Mouse (Mus musculus) ES-Bruce4 (cell line): ENCODE data around the gene Aars2. TPM values are rescaled to one million over a fixed set of nuclear protein-coding genes. Genes with fewer than 3 reads are reported as not detected.
A peak's percentile ranks its signal among the peaks of the same experiment; 100 is the strongest.

Source experiments
- H3K27ac ChIP-seq: 2 replicates; pipeline ENCODE4 v1.5.1; 2012; ENCODE audit warnings: low read length, inconsistent platforms; ENCODE audit not compliant: insufficient read depth
- H3K27me3 ChIP-seq: 2 replicates; pipeline ENCODE4 v1.6.1; 2012; ENCODE audit warnings: mild to moderate bottlenecking, low read length, inconsistent platforms; ENCODE audit not compliant: control insufficient read depth, poor library complexity, insufficient read depth, severe bottlenecking
- H3K36me3 ChIP-seq: 2 replicates; pipeline ENCODE4 v1.6.1; 2012; ENCODE audit warnings: inconsistent platforms, mild to moderate bottlenecking, low read length, moderate library complexity; ENCODE audit not compliant: control insufficient read depth, poor library complexity, insufficient read depth, severe bottlenecking
- H3K4me1 ChIP-seq: one replicate; pipeline ENCODE4 v1.8.1; 2011; ENCODE audit warnings: low read length; ENCODE audit not compliant: control insufficient read depth, insufficient read depth
- H3K4me3 ChIP-seq: 2 replicates; pipeline ENCODE4 v1.5.1; 2011; ENCODE audit warnings: low read depth, mild to moderate bottlenecking, low read length
- H3K9ac ChIP-seq: 2 replicates; pipeline ENCODE4 v1.6.1; 2012; ENCODE audit warnings: low read depth, mild to moderate bottlenecking, inconsistent platforms; ENCODE audit not compliant: poor library complexity, severe bottlenecking
- H3K9me3 ChIP-seq: replicated peaks from 2 replicates; pipeline ENCODE4 v1.6.1; 2012; ENCODE audit warnings: mild to moderate bottlenecking, low read length, inconsistent platforms; ENCODE audit not compliant: control insufficient read depth, poor library complexity, insufficient read depth, severe bottlenecking
- CTCF ChIP-seq: IDR thresholded peaks from one replicate; pipeline ENCODE4 v1.8.1; 2011; ENCODE audit warnings: low read depth, low read length
- EP300 ChIP-seq: IDR thresholded peaks from 2 replicates; pipeline ENCODE4 v1.6.1; 2011; ENCODE audit warnings: low read depth, low read length; ENCODE audit not compliant: insufficient read depth
- POLR2A ChIP-seq: IDR thresholded peaks from one replicate; pipeline ENCODE4 v1.8.1; 2011; ENCODE audit warnings: low read length; ENCODE audit not compliant: insufficient read depth
- polyA plus RNA-seq: library from polyadenylated mRNA; stranded (reverse); fragments of >200 nt; gene quantifications from 2 replicates; pipeline ENCODE4 v1.2.4, GENCODE M21; 2011; ENCODE audit warnings: low read depth; ENCODE audit not compliant: missing spikeins, insufficient read depth, insufficient read length

The Aars2 gene
- polyA plus RNA-seq, 1 experiment = 18.1 TPM

- H3K27me3 ChIP-seq = no peaks in the 10 kb centered on the region
- peak overlapping the region; percentile 78 for H3K9ac ChIP-seq
- no peak for TF ChIP-seq CTCF
- no peak for TF ChIP-seq POLR2A
- no peak for TF ChIP-seq EP300
- no peaks in the 10 kb centered on the region for H3K4me1 ChIP-seq
- H3K36me3 ChIP-seq = no peaks in the 10 kb centered on the region
- peak overlapping the region; percentile 79 for H3K4me3 ChIP-seq
- no peaks in the 10 kb centered on the region for H3K9me3 ChIP-seq
- no peak overlapping the region for H3K27ac ChIP-seq
Measured at GRCm38 (mm10) chr17:45556107-45556489, 49.5 kb downstream of the Aars2 start.

GRCm38 (mm10) chr17:45556514-45557245 is 50.0 kb downstream of the Aars2 start:
- no peak for TF ChIP-seq POLR2A
- no peak for TF ChIP-seq CTCF
- TF ChIP-seq EP300 = no peak
- Histone ChIP-seq H3K4me1 (no peaks in the 10 kb centered on the region), H3K27me3 (no peaks in the 10 kb centered on the region), H3K9ac (no peak overlapping the region), H3K9me3 (no peaks in the 10 kb centered on the region), H3K4me3 (peak overlapping the region; percentile 79; the same call in 1 of the 2 replicates), H3K36me3 (no peaks in the 10 kb centered on the region), H3K27ac (no peak overlapping the region)

- no peaks in the 10 kb centered on the region for H3K36me3 ChIP-seq
- no peaks in the 10 kb centered on the region for H3K27me3 ChIP-seq
- no peak overlapping the region for H3K27ac ChIP-seq
- no peaks in the 10 kb centered on the region for H3K9me3 ChIP-seq
- H3K4me1 ChIP-seq = no peaks in the 10 kb centered on the region
- TF ChIP-seq POLR2A (no peak), CTCF (no peak), EP300 (no peak)
- no peak overlapping the region for H3K4me3 ChIP-seq
- H3K9ac ChIP-seq = no peak overlapping the region
Measured at GRCm38 (mm10) chr17:45557246-45557824, 50.7 kb downstream of the Aars2 start.

- Histone ChIP-seq H3K27ac (no peak overlapping the region), H3K9me3 (no peaks in the 10 kb centered on the region), H3K36me3 (no peaks in the 10 kb centered on the region), H3K27me3 (no peaks in the 10 kb centered on the region), H3K9ac (no peak overlapping the region), H3K4me3 (no peak overlapping the region), H3K4me1 (no peaks in the 10 kb centered on the region)
- no peak for TF ChIP-seq EP300
- TF ChIP-seq POLR2A = no peak
- TF ChIP-seq CTCF = no peak
Measured at GRCm38 (mm10) chr17:45557998-45558862, 51.6 kb downstream of the Aars2 start.

- Histone ChIP-seq H3K36me3 (no peaks in the 10 kb centered on the region), H3K9me3 (no peaks in the 10 kb centered on the region), H3K4me1 (no peaks in the 10 kb centered on the region), H3K9ac (no peak overlapping the region), H3K27ac (no peak overlapping the region), H3K4me3 (no peak overlapping the region), H3K27me3 (no peaks in the 10 kb centered on the region)
- no peak for TF ChIP-seq EP300
- TF ChIP-seq POLR2A = no peak
- no peak for TF ChIP-seq CTCF
Measured at GRCm38 (mm10) chr17:45559732-45560525, 53.3 kb downstream of the Aars2 start.
